Mouse (Mus musculus) stomach, embryonic 16.5 days (tissue): ENCODE data around the gene Galnt15. TPM values are rescaled to one million over a fixed set of nuclear protein-coding genes. Genes with fewer than 3 reads are reported as not detected.

Experiments used
- ATAC-seq: fragments of 200-750 bp; cut with Nextera tagmentation; 2 replicates; pipeline ENCODE4 v1.8.0; 2017; ENCODE audit warnings: moderate number of reproducible peaks, moderate TSS enrichment; ENCODE audit not compliant: insufficient read depth, low FRiP score
- H3K27ac ChIP-seq: fragments of 300-500 bp; sonication (generic); 2 replicates; pipeline ENCODE4 v1.5.1; 2014; ENCODE audit warnings: low read length
- H3K27me3 ChIP-seq: fragments of 300-500 bp; sonication (generic); 2 replicates; pipeline ENCODE4 v1.6.1; 2014; ENCODE audit warnings: low read length, control low read depth, mixed read lengths; ENCODE audit not compliant: control insufficient read depth, insufficient read depth
- H3K36me3 ChIP-seq: fragments of 300-500 bp; sonication (generic); 2 replicates; pipeline ENCODE4 v1.6.1; 2014; ENCODE audit warnings: low read length; ENCODE audit not compliant: control insufficient read depth, insufficient read depth
- H3K4me1 ChIP-seq: fragments of 300-500 bp; sonication (generic); 2 replicates; pipeline ENCODE4 v1.6.1; 2014; ENCODE audit warnings: low read length, control low read depth, mixed read lengths; ENCODE audit not compliant: control insufficient read depth, insufficient read depth
- H3K4me2 ChIP-seq: fragments of 300-500 bp; sonication (generic); 2 replicates; pipeline ENCODE4 v1.6.1; 2014; ENCODE audit warnings: low read depth, low read length, mixed read lengths
- H3K4me3 ChIP-seq: fragments of 300-500 bp; sonication (generic); replicated peaks from 2 replicates; pipeline ENCODE4 v1.5.1; 2014; ENCODE audit warnings: mild to moderate bottlenecking, low read length
- H3K9ac ChIP-seq: fragments of 300-500 bp; sonication (generic); 2 replicates; pipeline ENCODE4 v1.6.1; 2014; ENCODE audit warnings: low read length
- H3K9me3 ChIP-seq: fragments of 300-500 bp; sonication (generic); replicated peaks from 2 replicates; pipeline ENCODE4 v1.6.1; 2016; ENCODE audit warnings: low read length, control low read depth; ENCODE audit not compliant: control insufficient read depth
- WGBS: fragments of 180-500 bp; shearing (Covaris S2); extraction: QIAGEN DNeasy Blood & Tissue Kit; methylation state at CpG from one replicate; pipeline ENCODE4 v1.1.7; 2014; 5-methylcytosine and 5-hydroxymethylcytosine counted together
- polyA plus RNA-seq: library from polyadenylated mRNA; unstranded; fragments of >200 nt; fragmentation: Nextera tagmentation; extraction: Ambion mirVana; gene quantifications from 2 replicates; pipeline ENCODE4 v1.2.1, GENCODE M21; 2015

The Galnt15 gene
- 0.32 and 0.35 TPM in 2 replicates for polyA plus RNA-seq

- no peak within 1 kb of the TSS; the same call in 1 of the 2 replicates for H3K4me2 ChIP-seq
- 0 out of 2 replicates have a peak within 1 kb of the TSS, but pooled peaks have one; percentile 26 for H3K9ac ChIP-seq
- H3K36me3 ChIP-seq = no peaks in the 10 kb centered on the region
- no peaks in the 10 kb centered on the region for H3K9me3 ChIP-seq
- 0 out of 2 replicates have a peak, but pooled peaks cover 8% of the 10 kb centered on the region for H3K4me1 ChIP-seq
- WGBS = 9% methylated on average over 9 of the region's 9 CpGs
- H3K27me3 ChIP-seq = no peaks in the 10 kb centered on the region
- H3K4me3 ChIP-seq = no peak within 1 kb of the TSS
- no peak for ATAC-seq
- no peak within 1 kb of the TSS for H3K27ac ChIP-seq
Observed at GRCm38 (mm10) chr14:32028681-32029091, at the start of gene Galnt15. Gene Galnt15, plus strand, starts transcription at chr14:32028989.

- no peak overlapping the region for H3K4me2 ChIP-seq
- H3K4me3 ChIP-seq = no peak overlapping the region
- H3K9me3 ChIP-seq = no peaks in the 10 kb centered on the region
- no peak for ATAC-seq
- 40% methylated on average over 8 of the region's 8 CpGs for WGBS
- H3K27me3 ChIP-seq = no peaks in the 10 kb centered on the region
- no peak overlapping the region for H3K9ac ChIP-seq
- no peaks in the 10 kb centered on the region for H3K4me1 ChIP-seq
- no peaks in the 10 kb centered on the region for H3K36me3 ChIP-seq
- H3K27ac ChIP-seq = no peak overlapping the region
Observed at GRCm38 (mm10) chr14:31994021-31994420, 34.8 kb upstream of the Galnt15 start.

- no peaks in the 10 kb centered on the region for H3K36me3 ChIP-seq
- no peak overlapping the region for H3K9ac ChIP-seq
- WGBS = 76% methylated on average over 7 of the region's 7 CpGs
- H3K4me2 ChIP-seq = no peak overlapping the region
- H3K4me3 ChIP-seq = no peak overlapping the region
- no peak overlapping the region for H3K27ac ChIP-seq
- no peaks in the 10 kb centered on the region for H3K27me3 ChIP-seq
- H3K4me1 ChIP-seq = 0 out of 2 replicates have a peak, but pooled peaks cover 4% of the 10 kb centered on the region
- no peaks in the 10 kb centered on the region for H3K9me3 ChIP-seq
- no peak for ATAC-seq
Observed at GRCm38 (mm10) chr14:32000941-32001340, 27.8 kb upstream of the Galnt15 start.

- Histone ChIP-seq H3K4me3 (no peak overlapping the region), H3K9ac (no peak overlapping the region), H3K4me2 (no peak overlapping the region), H3K27me3 (no peaks in the 10 kb centered on the region), H3K36me3 (no peaks in the 10 kb centered on the region), H3K27ac (peak overlapping the region; percentile 20; the same call in 1 of the 2 replicates), H3K9me3 (no peaks in the 10 kb centered on the region), H3K4me1 (0 out of 2 replicates have a peak, but pooled peaks cover 4% of the 10 kb centered on the region)
- WGBS = 69% methylated on average over 15 of the region's 15 CpGs
- ATAC-seq = no peak
Observed at GRCm38 (mm10) chr14:32002502-32003338, 26.1 kb upstream of the Galnt15 start.

- Histone ChIP-seq H3K36me3 (no peaks in the 10 kb centered on the region), H3K4me2 (no peak overlapping the region), H3K27me3 (no peaks in the 10 kb centered on the region), H3K4me1 (0 out of 2 replicates have a peak, but pooled peaks cover 4% of the 10 kb centered on the region), H3K27ac (no peak overlapping the region), H3K4me3 (no peak overlapping the region), H3K9ac (no peak overlapping the region), H3K9me3 (no peaks in the 10 kb centered on the region)
- no peak for ATAC-seq
- WGBS = 58% methylated on average over 7 of the region's 7 CpGs
Observed at GRCm38 (mm10) chr14:32003904-32004596, 24.7 kb upstream of the Galnt15 start.

GRCm38 (mm10) chr14:32005673-32006261 is 23.0 kb upstream of the Galnt15 start:
- Histone ChIP-seq H3K4me2 (no peak overlapping the region), H3K9ac (no peak overlapping the region), H3K27me3 (no peaks in the 10 kb centered on the region), H3K4me1 (0 out of 2 replicates have a peak, but pooled peaks cover 4% of the 10 kb centered on the region), H3K4me3 (no peak overlapping the region), H3K9me3 (no peaks in the 10 kb centered on the region), H3K27ac (no peak overlapping the region), H3K36me3 (no peaks in the 10 kb centered on the region)
- WGBS = 77% methylated on average over 9 of the region's 9 CpGs
- ATAC-seq = peak; percentile 53; the same call in 1 of the 2 replicates

- no peak for ATAC-seq
- Histone ChIP-seq H3K27me3 (no peaks in the 10 kb centered on the region), H3K36me3 (no peaks in the 10 kb centered on the region), H3K9me3 (no peaks in the 10 kb centered on the region), H3K4me1 (0 out of 2 replicates have a peak, but pooled peaks cover 4% of the 10 kb centered on the region), H3K4me3 (no peak overlapping the region), H3K9ac (no peak overlapping the region), H3K27ac (no peak overlapping the region), H3K4me2 (no peak overlapping the region)
- 80% methylated on average over 4 of the region's 4 CpGs for WGBS
Observed at GRCm38 (mm10) chr14:32007654-32008335, 21.0 kb upstream of the Galnt15 start.

GRCm38 (mm10) chr14:32009715-32010114 is 19.1 kb upstream of the Galnt15 start:
- Histone ChIP-seq H3K9me3 (no peaks in the 10 kb centered on the region), H3K4me2 (no peak overlapping the region), H3K36me3 (no peaks in the 10 kb centered on the region), H3K4me1 (0 out of 2 replicates have a peak, but pooled peaks cover 1% of the 10 kb centered on the region), H3K27me3 (no peaks in the 10 kb centered on the region), H3K4me3 (no peak overlapping the region), H3K27ac (no peak overlapping the region), H3K9ac (no peak overlapping the region)
- WGBS = 80% methylated on average over 2 of the region's 2 CpGs
- no peak for ATAC-seq
